Mouse (Mus musculus) midbrain, embryonic 16.5 days (tissue): ENCODE results near the gene Psmc4. TPM values are rescaled to one million over a fixed set of nuclear protein-coding genes. Genes with fewer than 3 reads are reported as not detected.

Experiments
- polyA plus RNA-seq: library from polyadenylated mRNA; unstranded; fragments of >200 nt; fragmentation: Nextera tagmentation; extraction: Ambion mirVana; gene quantifications from 2 replicates; pipeline ENCODE4 v1.2.1, GENCODE M21; 2015

Gene Psmc4
- polyA plus RNA-seq, 1 experiment from 2014 or later, result 277 TPM

Other genes with a start within 250 kb of the Psmc4 start
- gene Zfp626, start 242.9 kb downstream of the Psmc4 start, polyA plus RNA-seq, result 1.4 and 2.0 TPM in 2 replicates
- 10.8 and 12.1 TPM in 2 replicates for gene Zfp59, start 211.5 kb downstream of the Psmc4 start, polyA plus RNA-seq
- 1.1 and 1.2 TPM in 2 replicates for gene Zfp607a, start 192.6 kb downstream of the Psmc4 start, polyA plus RNA-seq
- 16.3 and 17.2 TPM in 2 replicates for gene Zfp974, start 120.6 kb downstream of the Psmc4 start, polyA plus RNA-seq
- gene Zfp780b, start 70.9 kb downstream of the Psmc4 start, polyA plus RNA-seq, result 31.1 and 36.9 TPM in 2 replicates
- 7.0 and 8.3 TPM in 2 replicates for gene Zfp850, start 36.0 kb downstream of the Psmc4 start, polyA plus RNA-seq
- gene Fcgbp, start 21.1 kb upstream of the Psmc4 start, polyA plus RNA-seq, result 0.26 and 0.31 TPM in 2 replicates
- 0.03 and 0.07 TPM in 2 replicates for gene 9530053A07Rik, start 79.4 kb upstream of the Psmc4 start, polyA plus RNA-seq
- 69.8 and 72.4 TPM in 2 replicates for gene Fbl, start 119.6 kb upstream of the Psmc4 start, polyA plus RNA-seq
- 10.2 and 12.1 TPM in 2 replicates for gene Dyrk1b, start 129.4 kb upstream of the Psmc4 start, polyA plus RNA-seq
- 3.5 and 4.3 TPM in 2 replicates for gene Eid2, start 217.8 kb upstream of the Psmc4 start, polyA plus RNA-seq
- gene Eid2b, start 227.6 kb upstream of the Psmc4 start, polyA plus RNA-seq, result 44.2 and 44.8 TPM in 2 replicates
- gene Selenov, start 241.1 kb upstream of the Psmc4 start, polyA plus RNA-seq, result 1.2 TPM in 2 replicates